Mouse (Mus musculus) granulocyte monocyte progenitor cell, adult 5-6 weeks (primary cell): ENCODE results near the gene Clcn6. TPM values are rescaled to one million over a fixed set of nuclear protein-coding genes. Genes with fewer than 3 reads are reported as not detected.

ENCODE experiments used
- ATAC-seq: replicated peaks from 2 replicates; pipeline ENCODE4 v1.8.0; 2016; ENCODE audit warnings: mild to moderate bottlenecking, moderate TSS enrichment, inconsistent platforms; ENCODE audit not compliant: poor library complexity, severe bottlenecking
- total RNA-seq, 2 experiments: library from RNA; stranded (forward) in 1 of 2; stranded (reverse) in 1 of 2; fragments of 200-712, 200-1000 nt in 1 of 2; fragments of >200 nt in 1 of 2; fragmentation: Nextera tagmentation in 1 of 2; gene quantifications; 2 replicates each; pipeline ENCODE4 v1.2.3; 2014 to 2017

The Clcn6 gene
- total RNA-seq, 2 experiments from 2014 or later = 4.3 to 7.4 TPM

- ATAC-seq = no peak
Observed at GRCm38 (mm10) chr4:148001013-148001789, 37.4 kb downstream of the Clcn6 start.

- no peak for ATAC-seq
Observed at GRCm38 (mm10) chr4:148000202-148000772, 38.3 kb downstream of the Clcn6 start, which contains the start of gene Nppa. Nppa (plus strand) TSS chr4:148000722.

- no peak for ATAC-seq
Observed at GRCm38 (mm10) chr4:147995311-147995710, 43.3 kb downstream of the Clcn6 start.

GRCm38 (mm10) chr4:147993571-147994095 is 45.0 kb downstream of the Clcn6 start:
- ATAC-seq = no peak

GRCm38 (mm10) chr4:147985205-147986132 is 53.2 kb downstream of the Clcn6 start, which contains the start of gene Nppb:
Nppb (plus strand) TSS chr4:147985788.
- ATAC-seq = peak; percentile 90

- no peak for ATAC-seq
Observed at GRCm38 (mm10) chr4:147979441-147979860, 59.2 kb downstream of the Clcn6 start.

- ATAC-seq = no peak
Observed at GRCm38 (mm10) chr4:147978391-147978790, 60.2 kb downstream of the Clcn6 start.

GRCm38 (mm10) chr4:147977726-147978125 is 60.9 kb downstream of the Clcn6 start:
- no peak for ATAC-seq

- no peak for ATAC-seq
Observed at GRCm38 (mm10) chr4:147976237-147976636, 62.4 kb downstream of the Clcn6 start.

GRCm38 (mm10) chr4:147969337-147969736 is 69.3 kb downstream of the Clcn6 start:
- ATAC-seq = no peak

- ATAC-seq = no peak
Observed at GRCm38 (mm10) chr4:147968816-147969215, 69.8 kb downstream of the Clcn6 start.

- no peak for ATAC-seq
Observed at GRCm38 (mm10) chr4:147965712-147966111, 72.9 kb downstream of the Clcn6 start.

- no peak for ATAC-seq
Observed at GRCm38 (mm10) chr4:147963623-147964022, 75.0 kb downstream of the Clcn6 start.

- ATAC-seq = no peak
Observed at GRCm38 (mm10) chr4:147962781-147963180, 75.8 kb downstream of the Clcn6 start.

- ATAC-seq = peak; percentile 96
Observed at GRCm38 (mm10) chr4:147959881-147960831, 78.5 kb downstream of the Clcn6 start.

- ATAC-seq = peak; percentile 58
Observed at GRCm38 (mm10) chr4:147957141-147957540, 81.5 kb downstream of the Clcn6 start.
